Mouse (Mus musculus) heart, adult 10 weeks (tissue): ENCODE data around the gene Polr3h. TPM values are rescaled to one million over a fixed set of nuclear protein-coding genes. Genes with fewer than 3 reads are reported as not detected.

Experiments used
- polyA plus RNA-seq: library from polyadenylated mRNA; stranded (reverse); fragments of 350-450 nt; fragmentation: Illumina TruSeq; extraction: RNeasy Lipid Tissue Mini Kit (QIAGEN cat#74804); gene quantifications from one replicate; pipeline ENCODE4 v1.2.3, GENCODE M21; 2014; ENCODE audit warnings: low read depth, low replicate concordance

Gene Polr3h
- 11.3 TPM for polyA plus RNA-seq

DNA sequence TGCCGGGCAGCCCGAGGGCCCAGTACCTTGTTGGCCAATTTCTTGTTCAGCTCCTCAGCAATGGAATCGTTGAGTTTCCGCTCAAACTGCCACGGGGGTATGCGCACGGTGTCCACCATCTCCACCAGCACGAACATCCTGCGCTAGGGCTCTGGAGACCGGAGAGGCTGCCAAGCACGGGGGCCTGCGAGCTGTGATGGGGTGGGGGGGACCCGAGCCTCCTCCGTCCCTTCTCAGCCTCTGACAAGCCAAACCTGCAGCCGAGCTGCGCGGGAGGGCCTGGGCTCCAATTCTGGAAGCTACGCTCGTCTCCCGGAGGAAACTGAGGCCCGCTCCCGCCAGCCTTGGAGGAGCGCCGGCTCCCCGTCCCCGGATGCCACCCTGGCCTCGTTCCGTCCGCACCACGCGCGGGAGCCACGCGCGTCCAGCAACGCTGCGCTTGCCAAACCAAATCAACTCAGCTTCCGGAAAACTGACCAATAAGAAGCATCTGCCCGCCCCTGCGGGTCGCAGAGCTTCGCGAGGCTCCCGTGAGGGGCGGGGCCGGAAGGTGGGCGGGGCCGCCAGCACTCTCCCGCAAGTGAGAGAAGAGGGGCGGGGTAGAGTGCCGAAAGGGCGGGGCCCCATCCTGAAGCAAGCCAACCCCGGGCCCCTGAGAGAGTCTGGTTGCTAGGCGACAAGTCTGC, at the start of gene Polr3h:
Gene Polr3h (minus strand): TSS at position 481 of the 686 bp plus-strand sequence.

DNA sequence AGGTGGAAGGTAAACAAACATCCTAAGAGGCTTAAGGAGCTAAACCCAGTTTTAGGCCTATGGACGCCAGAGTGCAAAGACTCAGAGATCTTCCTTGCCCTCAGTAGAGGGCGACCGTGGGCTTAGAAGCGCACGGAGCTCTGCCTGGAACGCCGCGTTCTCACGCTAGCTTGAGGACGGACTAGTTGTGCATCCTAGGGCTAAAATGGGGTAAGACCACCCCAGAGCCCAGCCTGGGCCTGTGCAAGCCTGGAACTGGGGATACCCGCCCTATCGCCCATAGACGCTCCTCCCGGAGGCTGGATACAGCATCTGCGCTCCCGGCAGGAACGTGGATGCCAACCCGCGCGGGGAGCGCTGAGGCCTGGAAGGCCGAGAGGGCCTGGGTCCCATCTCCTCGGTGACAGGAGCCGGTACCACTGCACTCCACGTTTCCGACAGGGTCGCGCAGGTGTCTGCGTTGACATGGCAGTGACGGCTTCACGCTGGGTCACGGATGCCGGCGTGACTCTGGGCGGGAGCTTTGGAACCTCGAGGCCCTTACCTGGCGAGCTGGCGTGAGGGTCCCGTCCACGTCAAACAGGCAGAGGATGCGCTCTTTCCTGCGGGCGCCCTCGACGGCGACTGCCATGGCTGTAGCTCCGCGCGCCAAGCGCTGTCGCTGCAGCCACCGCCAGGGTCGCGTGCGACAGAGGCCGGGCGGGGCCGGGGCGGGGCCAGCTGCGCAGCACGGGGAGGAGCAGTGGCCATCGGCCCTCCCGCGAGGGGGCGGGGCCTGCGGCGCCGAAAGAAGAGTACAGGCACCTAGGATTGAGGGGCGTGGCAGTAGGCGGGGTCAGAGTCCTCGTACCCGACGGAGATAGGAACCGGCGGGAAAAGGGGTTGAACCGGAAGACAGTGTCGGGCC, 34.4 kb upstream of the Polr3h start, which contains the start of gene Pmm1:
Gene Pmm1 (minus strand): TSS at position 760 of the 907 bp plus-strand sequence.

GRCm38 (mm10) chr15:81936679-81937078, 10.6 kb upstream of the Polr3h start, which contains the start of gene Csdc2:
Csdc2 (plus strand) TSS chr15:81936759.

DNA sequence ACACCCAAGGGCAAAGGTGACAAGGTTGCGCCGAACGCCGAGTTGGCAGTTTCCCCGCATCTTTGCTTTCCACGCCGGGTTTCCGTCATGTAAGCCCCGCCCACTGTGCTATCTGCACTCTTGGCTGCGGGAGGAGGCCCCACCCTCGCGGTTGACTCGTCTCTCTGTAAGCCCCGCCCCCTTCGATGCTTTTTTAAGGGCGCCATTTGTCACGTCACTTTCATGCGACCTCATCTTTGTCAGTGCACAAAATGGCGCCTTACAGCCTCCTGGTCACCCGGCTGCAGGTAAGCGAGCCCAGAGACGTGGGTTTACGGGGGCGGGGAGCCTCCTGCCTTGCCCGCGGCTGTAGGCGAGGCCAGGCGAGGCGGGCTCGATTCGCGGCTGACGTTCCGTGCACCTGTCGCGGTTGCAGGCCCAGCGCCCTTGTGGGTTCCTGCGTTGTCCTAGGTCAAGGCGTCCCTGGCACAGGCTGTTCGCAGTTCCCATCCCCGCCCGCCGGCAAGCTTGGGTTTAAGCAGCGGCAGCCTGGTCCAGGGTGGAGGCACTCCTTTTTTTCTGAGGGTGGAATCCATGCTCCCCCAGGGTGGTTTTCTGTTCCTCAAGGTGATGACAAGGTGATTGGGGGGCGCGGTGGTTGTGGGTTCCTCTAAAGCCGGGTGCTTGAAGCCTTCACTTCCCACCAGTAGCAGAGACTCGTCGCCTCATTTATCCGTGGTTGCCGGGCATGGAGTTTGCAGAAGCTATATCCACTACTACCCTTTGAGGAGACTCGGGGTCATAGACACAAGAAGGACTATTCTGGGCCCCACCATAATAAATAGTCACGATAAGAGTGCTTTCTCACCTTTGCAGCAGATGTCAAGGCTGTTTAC, 53.5 kb downstream of the Polr3h start, which contains the start of gene Aco2:
Gene Aco2 (plus strand): TSS at position 48 of the 875 bp plus-strand sequence.

GRCm38 (mm10) chr15:81871604-81872261, 54.3 kb downstream of the Polr3h start, which contains the start of gene Phf5a:
Phf5a (minus strand) TSS chr15:81871911.

GRCm38 (mm10) chr15:81858517-81859329, 67.3 kb downstream of the Polr3h start, which contains the start of gene Tob2:
Tob2 (minus strand) TSS chr15:81858796.

Other genes starting within 250 kb of the Polr3h start
- gene Chadl, start 229.0 kb downstream of the Polr3h start, polyA plus RNA-seq, result 2.3 TPM
- gene Zc3h7b, start 181.2 kb downstream of the Polr3h start, polyA plus RNA-seq, result 45.5 TPM
- gene Rangap1, start 180.7 kb downstream of the Polr3h start, polyA plus RNA-seq, result 20.9 TPM
- 84.7 TPM for gene Tef, start 123.8 kb downstream of the Polr3h start, polyA plus RNA-seq
- 36.4 TPM for gene Tob2, start 67.4 kb downstream of the Polr3h start, polyA plus RNA-seq
- gene Phf5a, start 54.3 kb downstream of the Polr3h start, polyA plus RNA-seq, result 40.3 TPM
- gene Aco2, start 53.9 kb downstream of the Polr3h start, polyA plus RNA-seq, result 2,087 TPM
- 91.9 TPM for gene Csdc2, start 10.5 kb upstream of the Polr3h start, polyA plus RNA-seq
- gene Pmm1, start 34.7 kb upstream of the Polr3h start, polyA plus RNA-seq, result 34.2 TPM
- not detected for gene 1700029P11Rik, start 54.3 kb upstream of the Polr3h start, polyA plus RNA-seq
- gene Xrcc6, start 61.6 kb upstream of the Polr3h start, polyA plus RNA-seq, result 34.2 TPM
- gene Desi1, start 107.6 kb upstream of the Polr3h start, polyA plus RNA-seq, result 18.6 TPM
- gene Snu13, start 121.4 kb upstream of the Polr3h start, polyA plus RNA-seq, result 85.5 TPM
- not detected for gene 4930407I10Rik, start 132.9 kb upstream of the Polr3h start, polyA plus RNA-seq
- gene Mei1, start 143.8 kb upstream of the Polr3h start, polyA plus RNA-seq, result not detected
- gene Ccdc134, start 201.7 kb upstream of the Polr3h start, polyA plus RNA-seq, result 9.0 TPM
- gene Srebf2, start 220.9 kb upstream of the Polr3h start, polyA plus RNA-seq, result 23.7 TPM